Mouse (Mus musculus): ENCODE measurements around the gene Shisa2. TPM values are rescaled to one million over a fixed set of nuclear protein-coding genes. Genes with fewer than 3 reads are reported as not detected.
A peak's percentile ranks its signal among the peaks of the same experiment; 100 is the strongest.

Gene Shisa2
- polyA plus RNA-seq, 1 experiment: not detected

GRCm38 (mm10) chr14:59627823-59628222 lies 2.7 kb downstream of the Shisa2 start:
- Histone ChIP-seq H3K36me3 (replicated peaks; ENCODE audit: low read length) (no peaks in the 10 kb centered on the region), H3K9me3 (no peaks in the 10 kb centered on the region), H3K27me3 (replicated peaks) (peaks cover 61% of the 10 kb centered on the region), H3K4me1 (peaks cover 15% of the 10 kb centered on the region), H3K4me3 (replicated peaks) (no peak overlapping the region)
- no peak for TF ChIP-seq FLI1 (IDR thresholded peaks at IDR 0.05; ENCODE audit: low read length)
- TF ChIP-seq GATA1 (IDR thresholded peaks at IDR 0.05; ENCODE audit: borderline replicate concordance, low read length): no peak

GRCm38 (mm10) chr14:59629308-59629707 lies 4.2 kb downstream of the Shisa2 start:
- no peak for TF ChIP-seq GATA1 (IDR thresholded peaks at IDR 0.05; ENCODE audit: borderline replicate concordance, low read length)
- TF ChIP-seq FLI1 (IDR thresholded peaks at IDR 0.05; ENCODE audit: low read length): no peak
- peaks cover 15% of the 10 kb centered on the region for H3K4me1 ChIP-seq
- H3K27me3 ChIP-seq (replicated peaks): peaks cover 49% of the 10 kb centered on the region
- no peak overlapping the region for H3K4me3 ChIP-seq (replicated peaks)
- H3K9me3 ChIP-seq: no peaks in the 10 kb centered on the region
- no peaks in the 10 kb centered on the region for H3K36me3 ChIP-seq (replicated peaks; ENCODE audit: low read length)

GRCm38 (mm10) chr14:59630096-59630495 lies 5.0 kb downstream of the Shisa2 start:
- H3K27me3 ChIP-seq (replicated peaks): peaks cover 41% of the 10 kb centered on the region
- H3K36me3 ChIP-seq (replicated peaks; ENCODE audit: low read length): no peaks in the 10 kb centered on the region
- H3K4me1 ChIP-seq: peaks cover 12% of the 10 kb centered on the region
- peak overlapping the region; percentile 1 for H3K4me3 ChIP-seq (replicated peaks)
- TF ChIP-seq FLI1 (IDR thresholded peaks at IDR 0.05; ENCODE audit: low read length): no peak
- TF ChIP-seq GATA1 (IDR thresholded peaks at IDR 0.05; ENCODE audit: borderline replicate concordance, low read length): no peak
- no peaks in the 10 kb centered on the region for H3K9me3 ChIP-seq

GRCm38 (mm10) chr14:59632067-59632466 lies 7.0 kb downstream of the Shisa2 start:
- no peaks in the 10 kb centered on the region for H3K9me3 ChIP-seq
- H3K27me3 ChIP-seq (replicated peaks): peaks cover 22% of the 10 kb centered on the region
- no peak for TF ChIP-seq GATA1 (IDR thresholded peaks at IDR 0.05; ENCODE audit: borderline replicate concordance, low read length)
- no peak for TF ChIP-seq FLI1 (IDR thresholded peaks at IDR 0.05; ENCODE audit: low read length)
- no peaks in the 10 kb centered on the region for H3K4me1 ChIP-seq
- H3K4me3 ChIP-seq (replicated peaks): no peak overlapping the region
- no peaks in the 10 kb centered on the region for H3K36me3 ChIP-seq (replicated peaks; ENCODE audit: low read length)

- no peak overlapping the region for H3K4me3 ChIP-seq (replicated peaks)
- H3K9me3 ChIP-seq: peaks cover 4% of the 10 kb centered on the region; the same call in 1 of the 2 replicates
- H3K4me1 ChIP-seq: no peaks in the 10 kb centered on the region
- H3K27me3 ChIP-seq (replicated peaks): peaks cover 11% of the 10 kb centered on the region
- TF ChIP-seq GATA1 (IDR thresholded peaks at IDR 0.05; ENCODE audit: borderline replicate concordance, low read length): no peak
- no peak for TF ChIP-seq FLI1 (IDR thresholded peaks at IDR 0.05; ENCODE audit: low read length)
- no peaks in the 10 kb centered on the region for H3K36me3 ChIP-seq (replicated peaks; ENCODE audit: low read length)
These were observed 8.3 kb downstream of the Shisa2 start for GRCm38 (mm10) chr14:59633295-59633898.

- Histone ChIP-seq H3K9me3 (peaks cover 4% of the 10 kb centered on the region; the same call in 1 of the 2 replicates), H3K36me3 (replicated peaks; ENCODE audit: low read length) (no peaks in the 10 kb centered on the region), H3K4me3 (replicated peaks) (no peak overlapping the region), H3K4me1 (no peaks in the 10 kb centered on the region), H3K27me3 (replicated peaks) (peaks cover 13% of the 10 kb centered on the region)
- TF ChIP-seq GATA1 (IDR thresholded peaks at IDR 0.05; ENCODE audit: borderline replicate concordance, low read length): no peak
- no peak for TF ChIP-seq FLI1 (IDR thresholded peaks at IDR 0.05; ENCODE audit: low read length)
These were observed 8.9 kb downstream of the Shisa2 start for GRCm38 (mm10) chr14:59633988-59634387.

GRCm38 (mm10) chr14:59638906-59639703 lies 14.0 kb downstream of the Shisa2 start:
- peaks cover 4% of the 10 kb centered on the region; the same call in 1 of the 2 replicates for H3K9me3 ChIP-seq
- no peaks in the 10 kb centered on the region for H3K36me3 ChIP-seq (replicated peaks; ENCODE audit: low read length)
- peaks cover 16% of the 10 kb centered on the region for H3K27me3 ChIP-seq (replicated peaks)
- no peak overlapping the region for H3K4me3 ChIP-seq (replicated peaks)
- H3K4me1 ChIP-seq: peaks cover 28% of the 10 kb centered on the region
- TF ChIP-seq FLI1 (IDR thresholded peaks at IDR 0.05; ENCODE audit: low read length) (no peak), GATA1 (IDR thresholded peaks at IDR 0.05; ENCODE audit: borderline replicate concordance, low read length) (no peak)

- Histone ChIP-seq H3K4me3 (replicated peaks) (no peak overlapping the region), H3K9me3 (peaks cover 4% of the 10 kb centered on the region; the same call in 1 of the 2 replicates), H3K27me3 (replicated peaks) (peaks cover 23% of the 10 kb centered on the region), H3K36me3 (replicated peaks; ENCODE audit: low read length) (no peaks in the 10 kb centered on the region), H3K4me1 (peaks cover 41% of the 10 kb centered on the region)
- no peak for TF ChIP-seq FLI1 (IDR thresholded peaks at IDR 0.05; ENCODE audit: low read length)
- TF ChIP-seq GATA1 (IDR thresholded peaks at IDR 0.05; ENCODE audit: borderline replicate concordance, low read length): no peak
These were observed 16.7 kb downstream of the Shisa2 start for GRCm38 (mm10) chr14:59641856-59642255.

- no peaks in the 10 kb centered on the region for H3K36me3 ChIP-seq (replicated peaks; ENCODE audit: low read length)
- peaks cover 23% of the 10 kb centered on the region for H3K27me3 ChIP-seq (replicated peaks)
- TF ChIP-seq GATA1 (IDR thresholded peaks at IDR 0.05; ENCODE audit: borderline replicate concordance, low read length) (no peak), FLI1 (IDR thresholded peaks at IDR 0.05; ENCODE audit: low read length) (no peak)
- peaks cover 45% of the 10 kb centered on the region for H3K4me1 ChIP-seq
- H3K4me3 ChIP-seq (replicated peaks): peak overlapping the region; percentile 76
- no peaks in the 10 kb centered on the region for H3K9me3 ChIP-seq
These were observed 18.5 kb downstream of the Shisa2 start for GRCm38 (mm10) chr14:59643582-59643981.

- Histone ChIP-seq H3K4me1 (peaks cover 45% of the 10 kb centered on the region), H3K36me3 (replicated peaks; ENCODE audit: low read length) (no peaks in the 10 kb centered on the region), H3K9me3 (no peaks in the 10 kb centered on the region), H3K27me3 (replicated peaks) (peaks cover 20% of the 10 kb centered on the region), H3K4me3 (replicated peaks) (no peak overlapping the region)
- TF ChIP-seq GATA1 (IDR thresholded peaks at IDR 0.05; ENCODE audit: borderline replicate concordance, low read length) (no peak), FLI1 (IDR thresholded peaks at IDR 0.05; ENCODE audit: low read length) (no peak)
These were observed 19.1 kb downstream of the Shisa2 start for GRCm38 (mm10) chr14:59644166-59644565.
